Mouse (Mus musculus) adrenal gland, adult 8-10 months (tissue): ENCODE results near the gene Gm27179. TPM values are rescaled to one million over a fixed set of nuclear protein-coding genes. Genes with fewer than 3 reads are reported as not detected.
"Not testable (repeated sequence)": the region's sequence is repeated elsewhere in the genome, so short reads cannot be mapped to it uniquely, and the experiment has no call there.

Experiments used
- DNase-seq: peaks from one replicate; pipeline ENCODE4 v3.0.0; 2022
- total RNA-seq, 4 experiments: library from RNA; stranded (reverse); gene quantifications; 2 replicates each; pipeline ENCODE4 v1.2.4; 2022

Gm27179 gene
- total RNA-seq, 4 experiments from 2014 or later = 0.09 TPM; not detected in 3

- not testable (repeated sequence) for DNase-seq
Observed at GRCm38 (mm10) chr14:69473322-69473721, 39.0 kb downstream of the Gm27179 start.

- not testable (repeated sequence) for DNase-seq
Observed at GRCm38 (mm10) chr14:69470122-69470708, 42.1 kb downstream of the Gm27179 start.

DNA sequence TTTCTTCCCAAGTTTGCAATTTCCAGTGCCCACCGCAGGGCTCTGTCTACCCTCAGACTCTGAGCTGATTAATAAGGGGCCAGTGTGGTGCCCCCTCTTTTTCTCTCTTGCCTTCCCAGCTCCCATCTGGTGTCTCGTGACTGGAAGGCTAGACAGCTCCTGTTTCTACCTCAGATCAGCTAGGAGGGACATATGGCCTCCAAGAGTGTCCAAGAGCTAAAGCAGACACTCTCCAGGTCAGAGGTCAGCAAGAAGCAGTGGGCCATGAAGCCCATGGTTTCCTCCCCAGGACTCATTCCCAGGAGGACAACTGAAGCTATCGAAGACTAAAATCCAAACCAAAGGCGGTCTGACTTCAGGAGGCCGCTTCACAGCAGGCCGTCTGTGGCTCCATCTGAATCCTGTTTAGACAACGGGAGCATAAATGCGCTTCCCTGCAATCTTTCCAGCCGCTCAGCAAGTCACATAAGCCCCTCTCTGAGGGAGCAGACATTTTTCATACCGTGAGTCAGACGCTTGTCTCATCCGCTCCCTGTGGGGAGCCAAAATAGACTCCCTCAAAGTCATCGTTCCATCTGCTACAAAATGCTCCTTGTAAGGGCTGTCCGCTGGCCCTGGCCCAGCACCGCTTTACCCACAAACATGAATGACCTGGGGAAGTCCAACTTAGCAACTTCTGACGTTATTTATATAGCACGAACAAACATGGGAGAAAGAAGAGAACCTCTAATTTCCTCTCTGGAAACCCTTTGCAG, 44.6 kb downstream of the Gm27179 start:
- not testable (repeated sequence) for DNase-seq

DNA sequence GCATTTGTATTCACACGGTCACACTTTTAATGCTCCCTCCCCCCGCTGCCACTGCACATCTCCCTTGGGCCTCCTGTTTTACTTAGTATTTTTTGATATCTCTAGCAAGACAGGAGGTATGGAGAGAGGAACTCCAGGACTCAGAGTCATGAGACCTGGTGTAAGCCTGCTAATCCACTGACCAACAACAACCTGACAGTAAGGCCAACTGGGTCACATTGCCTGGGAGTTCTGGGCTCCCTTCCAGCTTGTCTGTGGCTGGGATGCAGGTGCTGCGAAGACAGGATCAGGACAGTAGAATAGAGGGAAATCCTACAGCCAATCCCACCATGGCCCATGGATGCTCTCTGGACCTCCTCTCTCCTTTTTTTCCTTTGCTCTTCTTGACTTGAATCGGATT, 47.9 kb downstream of the Gm27179 start:
- not testable (repeated sequence) for DNase-seq

Other genes with a start within 250 kb of the Gm27179 start
- gene Synb, start 218.2 kb downstream of the Gm27179 start, total RNA-seq = under 1 TPM in 2 of 4 experiments, not detected in 2; 0.09 to 0.16 TPM
- gene Gm16867, start 9.2 kb downstream of the Gm27179 start, total RNA-seq = 10 to 100 TPM; 11.6 to 24.0 (median 13.0) TPM
- 10 to 100 TPM; 68.2 to 94.1 (median 83.4) TPM for gene Entpd4b, start 42.9 kb upstream of the Gm27179 start, total RNA-seq